Mouse (Mus musculus): ENCODE data around the gene Dis3l2. TPM values are rescaled to one million over a fixed set of nuclear protein-coding genes. Genes with fewer than 3 reads are reported as not detected.

Dis3l2 gene
- polyA plus RNA-seq, 1 experiment from 2014 or later = 26.4 TPM

DNA sequence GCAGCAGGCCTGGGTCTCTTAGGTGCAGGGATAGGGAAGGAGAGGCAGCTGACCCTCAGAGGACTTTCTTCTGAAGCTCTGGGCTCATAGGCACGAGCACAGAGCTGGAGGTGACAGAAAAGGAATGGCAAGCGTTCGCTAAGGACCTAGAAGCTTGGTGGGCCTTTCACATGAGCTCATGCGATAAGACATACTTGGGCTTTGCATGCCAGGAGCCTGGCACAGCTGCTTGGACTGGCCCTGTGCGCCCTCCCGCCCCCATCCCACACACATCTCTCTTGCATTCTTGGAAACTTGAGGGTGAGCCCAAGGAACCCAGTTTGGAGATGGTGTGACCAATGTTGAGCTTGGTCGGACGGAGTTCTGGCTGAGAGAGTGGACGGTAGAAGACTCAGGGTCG is 24.9 kb upstream of the Dis3l2 start:
- Histone ChIP-seq H3K27me3 (ENCODE audit: control insufficient read depth, insufficient read depth, low read length) (no peaks in the 10 kb centered on the region), H3K9me3 (ENCODE audit: control insufficient read depth, low read depth, low read length) (no peaks in the 10 kb centered on the region), H3K4me2 (replicated peaks; ENCODE audit: low read depth, low read length) (no peak overlapping the region), H3K36me3 (ENCODE audit: control insufficient read depth, insufficient read depth, low read length) (no peaks in the 10 kb centered on the region), H3K27ac (ENCODE audit: low read length) (no peak overlapping the region), H3K9ac (replicated peaks; ENCODE audit: low read depth, low read length) (no peak overlapping the region), H3K4me3 (ENCODE audit: low read depth, low read length) (no peak overlapping the region), H3K4me1 (ENCODE audit: control insufficient read depth, insufficient read depth, low read length) (peaks cover 4% of the 10 kb centered on the region; the same call in 1 of the 2 replicates)
- ATAC-seq (ENCODE audit: insufficient number of reproducible peaks, insufficient read depth, low FRiP score, low read depth) = no peak
- 83% methylated on average over 10 of the region's 10 CpGs for WGBS

DNA sequence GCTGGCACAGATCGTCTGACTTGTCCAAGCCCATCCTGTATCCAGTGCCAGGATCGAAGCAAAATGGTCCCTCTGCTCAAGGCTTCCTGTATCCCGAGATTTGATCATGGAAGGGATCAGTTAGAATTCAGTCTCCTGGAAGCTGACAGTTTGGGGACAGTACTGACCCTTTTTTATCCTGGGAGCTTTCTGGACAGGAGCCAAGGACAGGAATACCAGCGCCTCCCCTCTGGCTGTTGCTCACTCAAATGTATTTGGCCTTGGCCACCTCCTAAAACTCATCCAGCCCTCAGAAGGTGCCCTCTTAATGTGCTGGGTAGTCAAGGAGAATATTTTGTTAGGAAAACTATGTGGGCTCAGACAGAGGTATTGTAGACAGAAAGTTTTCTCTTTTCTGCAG is 16.4 kb upstream of the Dis3l2 start:
- H3K27me3 ChIP-seq (ENCODE audit: control insufficient read depth, insufficient read depth, low read length) = no peaks in the 10 kb centered on the region
- WGBS = 86% methylated on average over 4 of the region's 4 CpGs
- no peak overlapping the region for H3K9ac ChIP-seq (replicated peaks; ENCODE audit: low read depth, low read length)
- no peak for ATAC-seq (ENCODE audit: insufficient number of reproducible peaks, insufficient read depth, low FRiP score, low read depth)
- H3K9me3 ChIP-seq (ENCODE audit: control insufficient read depth, low read depth, low read length) = no peaks in the 10 kb centered on the region
- H3K4me2 ChIP-seq (replicated peaks; ENCODE audit: low read depth, low read length) = no peak overlapping the region
- H3K27ac ChIP-seq (ENCODE audit: low read length) = no peak overlapping the region
- no peaks in the 10 kb centered on the region for H3K36me3 ChIP-seq (ENCODE audit: control insufficient read depth, insufficient read depth, low read length)
- H3K4me1 ChIP-seq (ENCODE audit: control insufficient read depth, insufficient read depth, low read length) = no peaks in the 10 kb centered on the region
- H3K4me3 ChIP-seq (ENCODE audit: low read depth, low read length) = no peak overlapping the region

DNA sequence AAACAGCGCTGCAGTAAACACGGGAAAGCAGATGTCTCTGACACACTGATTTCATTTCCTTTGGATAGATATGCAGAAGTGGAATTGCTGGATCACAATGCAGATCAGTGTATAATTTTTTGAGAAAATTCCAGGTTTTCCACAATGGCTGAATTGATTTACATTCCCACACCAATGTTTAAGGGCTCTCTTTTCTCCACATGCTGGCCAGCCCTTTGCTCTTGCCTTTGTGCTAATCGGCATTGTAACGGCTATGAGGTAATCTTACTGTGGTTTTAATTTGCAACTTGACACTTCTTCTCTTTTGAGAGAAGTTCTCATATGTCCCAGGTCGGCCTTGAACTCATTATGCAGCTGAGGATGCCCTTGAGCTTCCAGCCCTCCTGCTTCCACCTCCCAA is 12.6 kb upstream of the Dis3l2 start:
- Histone ChIP-seq H3K4me1 (ENCODE audit: control insufficient read depth, insufficient read depth, low read length) (no peaks in the 10 kb centered on the region), H3K4me3 (ENCODE audit: low read depth, low read length) (no peak overlapping the region), H3K9ac (replicated peaks; ENCODE audit: low read depth, low read length) (no peak overlapping the region), H3K27me3 (ENCODE audit: control insufficient read depth, insufficient read depth, low read length) (no peaks in the 10 kb centered on the region), H3K27ac (ENCODE audit: low read length) (no peak overlapping the region), H3K36me3 (ENCODE audit: control insufficient read depth, insufficient read depth, low read length) (no peaks in the 10 kb centered on the region), H3K9me3 (ENCODE audit: control insufficient read depth, low read depth, low read length) (no peaks in the 10 kb centered on the region), H3K4me2 (replicated peaks; ENCODE audit: low read depth, low read length) (no peak overlapping the region)
- ATAC-seq (ENCODE audit: insufficient number of reproducible peaks, insufficient read depth, low FRiP score, low read depth) = no peak
- 73% methylated on average over 5 of the region's 5 CpGs for WGBS

DNA sequence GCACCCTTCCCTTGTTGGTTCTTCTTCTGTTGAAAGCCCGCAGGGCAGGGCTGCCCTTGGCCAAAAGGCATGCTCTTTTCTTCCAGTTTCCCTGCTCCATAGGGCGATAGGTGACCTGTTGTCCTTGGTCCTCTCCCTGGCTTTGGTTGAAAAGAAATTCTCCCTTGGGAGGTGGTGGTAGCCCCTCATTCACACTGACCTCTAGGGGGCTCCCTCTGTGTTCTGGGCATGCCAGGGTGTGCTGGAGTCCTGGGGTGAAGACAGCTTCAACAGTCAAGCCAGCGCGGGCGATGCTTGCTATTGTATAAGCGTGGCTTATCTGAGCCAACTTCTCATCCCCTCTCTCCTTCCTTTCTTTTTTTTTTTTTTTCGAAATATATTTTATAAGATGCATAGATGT is 6.7 kb upstream of the Dis3l2 start:
- Histone ChIP-seq H3K9me3 (ENCODE audit: control insufficient read depth, low read depth, low read length) (no peaks in the 10 kb centered on the region), H3K27ac (ENCODE audit: low read length) (no peak overlapping the region), H3K4me1 (ENCODE audit: control insufficient read depth, insufficient read depth, low read length) (no peaks in the 10 kb centered on the region), H3K4me3 (ENCODE audit: low read depth, low read length) (no peak overlapping the region), H3K4me2 (replicated peaks; ENCODE audit: low read depth, low read length) (no peak overlapping the region), H3K36me3 (ENCODE audit: control insufficient read depth, insufficient read depth, low read length) (no peaks in the 10 kb centered on the region), H3K9ac (replicated peaks; ENCODE audit: low read depth, low read length) (no peak overlapping the region), H3K27me3 (ENCODE audit: control insufficient read depth, insufficient read depth, low read length) (no peaks in the 10 kb centered on the region)
- WGBS = 51% methylated on average over 7 of the region's 7 CpGs
- ATAC-seq (ENCODE audit: insufficient number of reproducible peaks, insufficient read depth, low FRiP score, low read depth) = no peak

DNA sequence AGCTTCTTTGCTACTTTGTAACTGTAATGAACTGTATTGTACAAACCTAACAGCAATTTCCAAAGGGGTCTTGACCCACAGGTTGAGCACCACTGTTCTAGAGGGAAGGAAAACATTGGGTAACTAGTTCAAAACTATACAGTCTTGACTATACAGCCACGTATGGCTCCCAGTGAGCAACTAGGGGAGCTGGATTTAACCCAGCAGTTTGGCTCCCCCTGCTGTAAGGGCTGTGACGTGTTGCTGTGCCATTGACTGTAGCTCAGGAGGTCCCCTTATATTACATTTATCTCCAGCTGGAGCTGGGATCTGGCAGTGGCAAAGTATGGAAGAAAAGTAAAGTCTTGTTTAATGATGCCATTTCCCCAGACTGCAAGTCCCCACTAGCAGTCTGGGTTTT is 4.9 kb upstream of the Dis3l2 start:
- Histone ChIP-seq H3K27me3 (ENCODE audit: control insufficient read depth, insufficient read depth, low read length) (no peaks in the 10 kb centered on the region), H3K9ac (replicated peaks; ENCODE audit: low read depth, low read length) (no peak overlapping the region), H3K9me3 (ENCODE audit: control insufficient read depth, low read depth, low read length) (no peaks in the 10 kb centered on the region), H3K36me3 (ENCODE audit: control insufficient read depth, insufficient read depth, low read length) (no peaks in the 10 kb centered on the region), H3K27ac (ENCODE audit: low read length) (no peak overlapping the region), H3K4me1 (ENCODE audit: control insufficient read depth, insufficient read depth, low read length) (no peaks in the 10 kb centered on the region), H3K4me3 (ENCODE audit: low read depth, low read length) (no peak overlapping the region), H3K4me2 (replicated peaks; ENCODE audit: low read depth, low read length) (no peak overlapping the region)
- ATAC-seq (ENCODE audit: insufficient number of reproducible peaks, insufficient read depth, low FRiP score, low read depth) = no peak
- WGBS = 20% methylated on average over 2 of the region's 2 CpGs

DNA sequence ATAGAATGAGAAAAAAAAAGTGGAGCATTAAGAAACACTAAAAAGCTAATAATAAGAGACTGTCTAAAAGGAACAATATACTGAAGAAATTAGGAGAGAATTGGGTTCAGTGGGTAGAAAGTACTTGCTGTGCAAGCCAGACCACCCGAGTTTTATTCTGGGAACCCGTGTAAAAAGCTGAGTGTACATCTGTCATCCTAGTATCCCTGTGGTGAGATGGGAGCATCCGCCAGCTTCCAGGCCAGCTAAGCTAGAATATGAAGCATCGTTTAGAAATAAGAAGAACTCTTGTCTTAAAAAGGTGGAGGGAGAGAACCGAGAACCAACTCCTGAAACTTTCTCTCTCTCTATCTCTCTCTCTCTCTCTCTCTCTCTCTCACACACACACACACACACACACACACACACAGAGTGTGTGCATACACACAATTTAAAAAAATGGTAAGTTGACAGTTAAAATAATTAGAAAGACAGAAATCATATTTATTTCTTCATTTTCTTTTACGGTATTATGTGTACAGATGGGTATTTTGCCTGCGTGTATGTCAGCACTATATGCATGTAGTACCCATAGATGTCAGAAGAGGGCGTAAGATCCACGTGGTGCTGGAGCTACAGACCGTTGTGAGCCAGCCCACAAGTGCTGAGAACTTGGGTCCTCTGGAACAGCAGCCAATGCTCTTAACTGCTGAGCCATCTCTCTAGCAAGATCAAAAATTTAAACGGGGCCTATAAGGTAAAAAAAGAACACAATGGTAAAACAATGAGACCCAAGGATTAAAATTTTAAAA is 4.1 kb upstream of the Dis3l2 start:
- Histone ChIP-seq H3K9ac (replicated peaks; ENCODE audit: low read depth, low read length) (no peak overlapping the region), H3K27ac (ENCODE audit: low read length) (no peak overlapping the region), H3K4me3 (ENCODE audit: low read depth, low read length) (no peak overlapping the region), H3K36me3 (ENCODE audit: control insufficient read depth, insufficient read depth, low read length) (no peaks in the 10 kb centered on the region), H3K9me3 (ENCODE audit: control insufficient read depth, low read depth, low read length) (no peaks in the 10 kb centered on the region), H3K4me2 (replicated peaks; ENCODE audit: low read depth, low read length) (no peak overlapping the region), H3K4me1 (ENCODE audit: control insufficient read depth, insufficient read depth, low read length) (0 out of 2 replicates have a peak, but pooled peaks cover under 1% of the 10 kb centered on the region), H3K27me3 (ENCODE audit: control insufficient read depth, insufficient read depth, low read length) (no peaks in the 10 kb centered on the region)
- WGBS = 68% methylated on average over 11 of the region's 11 CpGs
- ATAC-seq (ENCODE audit: insufficient number of reproducible peaks, insufficient read depth, low FRiP score, low read depth) = no peak

DNA sequence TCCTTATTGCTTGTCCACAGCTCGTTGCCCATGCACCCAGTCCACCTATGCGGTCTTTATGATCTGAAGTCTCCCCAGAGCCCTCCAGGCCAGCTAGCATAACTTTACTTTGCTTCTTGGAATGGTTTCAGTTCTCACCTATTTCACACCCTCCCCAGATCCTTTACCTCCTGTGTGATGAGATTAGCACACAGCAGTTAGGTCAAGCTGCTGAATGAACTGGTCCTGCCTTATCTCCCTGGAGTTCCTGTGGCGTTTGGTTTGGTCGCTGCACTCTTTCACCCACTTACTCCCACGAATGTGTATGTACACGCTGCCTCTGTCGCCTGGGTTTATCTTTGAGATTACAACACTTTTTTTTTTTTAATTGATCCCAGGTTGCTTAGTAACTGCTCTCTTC is 3.2 kb upstream of the Dis3l2 start:
- Histone ChIP-seq H3K4me1 (ENCODE audit: control insufficient read depth, insufficient read depth, low read length) (peaks cover 2% of the 10 kb centered on the region; the same call in 1 of the 2 replicates), H3K27me3 (ENCODE audit: control insufficient read depth, insufficient read depth, low read length) (no peaks in the 10 kb centered on the region), H3K9ac (replicated peaks; ENCODE audit: low read depth, low read length) (no peak overlapping the region), H3K9me3 (ENCODE audit: control insufficient read depth, low read depth, low read length) (no peaks in the 10 kb centered on the region), H3K27ac (ENCODE audit: low read length) (no peak overlapping the region), H3K4me2 (replicated peaks; ENCODE audit: low read depth, low read length) (no peak overlapping the region), H3K4me3 (ENCODE audit: low read depth, low read length) (no peak overlapping the region), H3K36me3 (ENCODE audit: control insufficient read depth, insufficient read depth, low read length) (no peaks in the 10 kb centered on the region)
- WGBS = 49% methylated on average over 7 of the region's 7 CpGs
- no peak for ATAC-seq (ENCODE audit: insufficient number of reproducible peaks, insufficient read depth, low FRiP score, low read depth)

DNA sequence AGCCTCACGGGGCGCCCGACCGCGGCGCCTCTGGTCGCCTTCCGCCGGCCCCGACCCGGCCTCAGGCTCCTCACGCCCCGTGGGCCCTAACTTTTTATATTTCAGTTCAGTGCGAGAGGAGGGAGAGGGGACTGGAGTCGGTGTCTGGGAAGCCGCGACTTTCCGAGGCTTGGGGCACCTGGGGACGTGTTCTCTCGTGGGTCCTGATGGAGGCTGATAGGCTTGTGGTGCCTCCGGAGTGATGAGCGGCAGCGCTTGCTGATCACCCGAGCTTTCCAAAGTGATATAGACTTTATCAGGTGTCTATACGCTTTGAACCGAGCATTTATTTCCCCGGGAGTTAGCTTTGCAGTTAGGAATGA is 338 bp downstream of the Dis3l2 start:
- peaks cover 2% of the 10 kb centered on the region; the same call in 1 of the 2 replicates for H3K4me1 ChIP-seq (ENCODE audit: control insufficient read depth, insufficient read depth, low read length)
- peak overlapping the region; percentile 75 for H3K4me3 ChIP-seq (ENCODE audit: low read depth, low read length)
- H3K9me3 ChIP-seq (ENCODE audit: control insufficient read depth, low read depth, low read length) = no peaks in the 10 kb centered on the region
- H3K27ac ChIP-seq (ENCODE audit: low read length) = peak overlapping the region; percentile 90
- H3K27me3 ChIP-seq (ENCODE audit: control insufficient read depth, insufficient read depth, low read length) = no peaks in the 10 kb centered on the region
- ATAC-seq (ENCODE audit: insufficient number of reproducible peaks, insufficient read depth, low FRiP score, low read depth) = no peak
- H3K4me2 ChIP-seq (replicated peaks; ENCODE audit: low read depth, low read length) = peak overlapping the region; percentile 73
- under 1% methylated on average over 27 of the region's 27 CpGs for WGBS
- H3K9ac ChIP-seq (replicated peaks; ENCODE audit: low read depth, low read length) = peak overlapping the region; percentile 84
- H3K36me3 ChIP-seq (ENCODE audit: control insufficient read depth, insufficient read depth, low read length) = no peaks in the 10 kb centered on the region

DNA sequence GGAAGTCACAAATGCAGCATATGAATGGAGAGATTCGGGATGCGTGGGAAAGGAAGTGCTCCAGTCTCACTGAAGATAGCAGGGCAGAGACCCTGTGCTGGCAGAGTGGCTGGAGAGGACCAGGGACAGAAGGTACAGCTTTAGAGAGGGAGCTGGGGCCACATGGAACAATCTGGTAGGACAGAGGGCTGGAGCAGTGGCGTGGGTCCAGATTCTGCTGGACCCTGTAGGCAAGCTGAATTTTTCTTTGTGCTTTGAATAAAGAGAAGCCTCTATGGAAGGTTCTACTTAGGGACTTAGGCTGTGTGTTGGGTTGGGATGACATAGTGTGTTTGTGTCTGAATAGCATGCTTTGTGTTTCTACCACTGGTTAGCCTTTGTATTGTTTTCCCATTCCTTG is 1.9 kb downstream of the Dis3l2 start:
- ATAC-seq (ENCODE audit: insufficient number of reproducible peaks, insufficient read depth, low FRiP score, low read depth) = no peak

More for the DNA sequence above, 1.9 kb downstream of the Dis3l2 start:
- no peak overlapping the region for H3K27ac ChIP-seq (ENCODE audit: low read length)
- H3K4me1 ChIP-seq (ENCODE audit: control insufficient read depth, insufficient read depth, low read length) = peaks cover 2% of the 10 kb centered on the region; the same call in 1 of the 2 replicates
- WGBS = 81% methylated on average over 3 of the region's 3 CpGs
- no peak overlapping the region for H3K4me3 ChIP-seq (ENCODE audit: low read depth, low read length)
- no peak overlapping the region for H3K4me2 ChIP-seq (replicated peaks; ENCODE audit: low read depth, low read length)
- no peaks in the 10 kb centered on the region for H3K27me3 ChIP-seq (ENCODE audit: control insufficient read depth, insufficient read depth, low read length)
- H3K9me3 ChIP-seq (ENCODE audit: control insufficient read depth, low read depth, low read length) = no peaks in the 10 kb centered on the region
- 0 out of 2 replicates have a peak overlapping the region, but pooled peaks have one; percentile 10 for H3K9ac ChIP-seq (replicated peaks; ENCODE audit: low read depth, low read length)
- no peaks in the 10 kb centered on the region for H3K36me3 ChIP-seq (ENCODE audit: control insufficient read depth, insufficient read depth, low read length)
